Mouse (Mus musculus): ENCODE results near the gene Wbp4.

DNA sequence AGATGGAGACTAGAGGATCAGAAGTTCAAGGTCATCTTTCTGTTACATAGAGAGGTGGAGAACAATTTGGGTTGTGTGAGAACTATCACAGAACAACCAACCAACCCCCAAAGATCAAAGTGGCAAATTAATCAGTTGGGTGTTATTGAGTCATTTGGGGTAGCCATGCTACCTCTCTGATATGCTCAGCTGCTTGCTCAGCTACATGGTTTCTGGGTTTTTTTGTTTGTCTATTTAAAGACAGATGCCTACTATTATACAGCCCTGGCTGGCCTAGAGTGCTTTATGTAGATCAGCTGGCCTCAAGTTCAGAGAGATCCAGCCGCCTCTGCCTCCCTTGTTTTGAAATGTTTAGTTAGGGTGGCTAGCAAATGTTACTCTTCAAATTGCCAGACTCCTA is 39.7 kb upstream of the Wbp4 start:
- TF ChIP-seq POLR2A (IDR thresholded peaks at IDR 0.05; ENCODE audit: low read depth, low read length) (no peak), CTCF (IDR thresholded peaks at IDR 0.05; ENCODE audit: borderline replicate concordance, insufficient read depth, low read length) (no peak)
